Mouse (Mus musculus): Measurements from ENCODE around the gene Olfr1475. TPM values are rescaled to one million over a fixed set of nuclear protein-coding genes. Genes with fewer than 3 reads are reported as not detected.
"Not testable (repeated sequence)": the region's sequence is repeated elsewhere in the genome, so short reads cannot be mapped to it uniquely, and the experiment has no call there.

The Olfr1475 gene
- not detected in 2 replicates for polyA plus RNA-seq (2016; fragmentation: Nextera tagmentation; extraction: Ambion mirVana)

GRCm38 (mm10) chr19:13480096-13480495 lies at the start of gene Olfr1475:
Olfr1475 (minus strand) TSS chr19:13480196.
- H3K4me3 ChIP-seq = no peak within 1 kb of the TSS
- H3K27ac ChIP-seq (replicated peaks) = no peak within 1 kb of the TSS
- no peaks in the 10 kb centered on the region for H3K36me3 ChIP-seq
- no peaks in the 10 kb centered on the region for H3K27me3 ChIP-seq (ENCODE audit: low read depth, poor library complexity, severe bottlenecking)
- DNase-seq (ENCODE audit: low spot score) = no peak
- H3K4me1 ChIP-seq = no peaks in the 10 kb centered on the region
- 0 out of 2 replicates have a peak, but pooled peaks cover under 1% of the 10 kb centered on the region for H3K9me3 ChIP-seq (replicated peaks)

- DNase-seq (ENCODE audit: low spot score) = no peak
- H3K4me1 ChIP-seq = no peaks in the 10 kb centered on the region
- H3K4me3 ChIP-seq = no peak within 1 kb of the TSS
- WGBS = 81% methylated on average over 2 of the region's 2 CpGs
- H3K27ac ChIP-seq (replicated peaks) = no peak within 1 kb of the TSS
- no peaks in the 10 kb centered on the region for H3K36me3 ChIP-seq
- peaks cover 43% of the 10 kb centered on the region for H3K9me3 ChIP-seq (replicated peaks)
- H3K27me3 ChIP-seq (ENCODE audit: low read depth, poor library complexity, severe bottlenecking) = no peaks in the 10 kb centered on the region
Observed at GRCm38 (mm10) chr19:13527613-13528012, 47.6 kb upstream of the Olfr1475 start, which contains the start of gene Olfr1480. Olfr1480 (plus strand) TSS chr19:13527913.

- no peaks in the 10 kb centered on the region for H3K4me1 ChIP-seq
- peaks cover 27% of the 10 kb centered on the region for H3K9me3 ChIP-seq (replicated peaks)
- no peak within 1 kb of the TSS for H3K27ac ChIP-seq (replicated peaks)
- no peaks in the 10 kb centered on the region for H3K27me3 ChIP-seq (ENCODE audit: low read depth, poor library complexity, severe bottlenecking)
- WGBS = 82% methylated on average over 3 of the region's 3 CpGs
- DNase-seq (ENCODE audit: low spot score) = no peak
- H3K4me3 ChIP-seq = no peak within 1 kb of the TSS
- no peaks in the 10 kb centered on the region for H3K36me3 ChIP-seq
Observed at GRCm38 (mm10) chr19:13500246-13500645, 20.2 kb upstream of the Olfr1475 start, which contains the start of gene Olfr1477. Olfr1477 (plus strand) TSS chr19:13500546.

- H3K27ac ChIP-seq (replicated peaks); H3K4me3 ChIP-seq; H3K36me3 ChIP-seq; DNase-seq (ENCODE audit: low spot score); H3K27me3 ChIP-seq (ENCODE audit: low read depth, poor library complexity, severe bottlenecking); H3K9me3 ChIP-seq (replicated peaks); H3K4me1 ChIP-seq: not testable (repeated sequence)
- 82% methylated on average over 4 of the region's 4 CpGs for WGBS
Observed at GRCm38 (mm10) chr19:13469265-13469664, 10.7 kb downstream of the Olfr1475 start, which contains the start of gene Olfr1474. Olfr1474 (plus strand) TSS chr19:13469565.

GRCm38 (mm10) chr19:13455986-13456385 lies 24.0 kb downstream of the Olfr1475 start, which contains the start of gene Olfr1472:
Olfr1472 (minus strand) TSS chr19:13456086.
- WGBS = 82% methylated on average over 1 of the region's 1 CpGs
- Histone ChIP-seq H3K36me3 (no peaks in the 10 kb centered on the region), H3K9me3 (replicated peaks) (peaks cover 39% of the 10 kb centered on the region)

GRCm38 (mm10) chr19:13443109-13443508 lies 36.9 kb downstream of the Olfr1475 start, which contains the start of gene Olfr1471:
Olfr1471 (plus strand) TSS chr19:13443409.
- not testable (repeated sequence) for DNase-seq (ENCODE audit: low spot score); H3K4me1 ChIP-seq; H3K27me3 ChIP-seq (ENCODE audit: low read depth, poor library complexity, severe bottlenecking); H3K4me3 ChIP-seq; H3K27ac ChIP-seq (replicated peaks); H3K36me3 ChIP-seq
- H3K9me3 ChIP-seq (replicated peaks) = peaks cover 19% of the 10 kb centered on the region
- 74% methylated on average over 2 of the region's 2 CpGs for whole genome bisulfite sequencing

More at GRCm38 (mm10) chr19:13455986-13456385, 24.0 kb downstream of the Olfr1475 start, which contains the start of gene Olfr1472:
- no peak within 1 kb of the TSS for H3K4me3 ChIP-seq
- H3K27ac ChIP-seq (replicated peaks) = no peak within 1 kb of the TSS
- H3K27me3 ChIP-seq (ENCODE audit: low read depth, poor library complexity, severe bottlenecking) = no peaks in the 10 kb centered on the region
- no peaks in the 10 kb centered on the region for H3K4me1 ChIP-seq
- no peak for DNase-seq (ENCODE audit: low spot score)

Other genes with a start within 250 kb of the Olfr1475 start
- gene Olfr1463, start 248.9 kb downstream of the Olfr1475 start, polyA plus RNA-seq (2016; fragmentation: Nextera tagmentation; extraction: Ambion mirVana) = not detected in 2 replicates
- not detected in 2 replicates for gene Olfr1465, start 164.7 kb downstream of the Olfr1475 start, polyA plus RNA-seq (2016; fragmentation: Nextera tagmentation; extraction: Ambion mirVana)
- gene Olfr1466, start 141.3 kb downstream of the Olfr1475 start, polyA plus RNA-seq (2016; fragmentation: Nextera tagmentation; extraction: Ambion mirVana) = not detected in 2 replicates
- gene Olfr1467, start 118.0 kb downstream of the Olfr1475 start, polyA plus RNA-seq (2016; fragmentation: Nextera tagmentation; extraction: Ambion mirVana) = not detected in 2 replicates
- gene Olfr1469, start 72.3 kb downstream of the Olfr1475 start, polyA plus RNA-seq (2016; fragmentation: Nextera tagmentation; extraction: Ambion mirVana) = not detected in 2 replicates
- not detected in 2 replicates for gene Olfr1471, start 36.8 kb downstream of the Olfr1475 start, polyA plus RNA-seq (2016; fragmentation: Nextera tagmentation; extraction: Ambion mirVana)
- not detected in 2 replicates for gene Olfr1472, start 24.1 kb downstream of the Olfr1475 start, polyA plus RNA-seq (2016; fragmentation: Nextera tagmentation; extraction: Ambion mirVana)
- gene Olfr1474, start 10.6 kb downstream of the Olfr1475 start, polyA plus RNA-seq (2016; fragmentation: Nextera tagmentation; extraction: Ambion mirVana) = not detected in 2 replicates
- not detected in 2 replicates for gene Olfr1477, start 20.4 kb upstream of the Olfr1475 start, polyA plus RNA-seq (2016; fragmentation: Nextera tagmentation; extraction: Ambion mirVana)
- not detected in 2 replicates for gene Olfr1480, start 47.7 kb upstream of the Olfr1475 start, polyA plus RNA-seq (2016; fragmentation: Nextera tagmentation; extraction: Ambion mirVana)
- gene Olfr1484, start 103.3 kb upstream of the Olfr1475 start, polyA plus RNA-seq (2016; fragmentation: Nextera tagmentation; extraction: Ambion mirVana) = not detected in 2 replicates
- not detected in 2 replicates for gene Olfr1487, start 137.2 kb upstream of the Olfr1475 start, polyA plus RNA-seq (2016; fragmentation: Nextera tagmentation; extraction: Ambion mirVana)
- gene Olfr1489, start 151.4 kb upstream of the Olfr1475 start, polyA plus RNA-seq (2016; fragmentation: Nextera tagmentation; extraction: Ambion mirVana) = not detected in 2 replicates
- not detected in 2 replicates for gene Olfr1490, start 170.9 kb upstream of the Olfr1475 start, polyA plus RNA-seq (2016; fragmentation: Nextera tagmentation; extraction: Ambion mirVana)
- gene Olfr1491, start 217.1 kb upstream of the Olfr1475 start, polyA plus RNA-seq (2016; fragmentation: Nextera tagmentation; extraction: Ambion mirVana) = not detected in 2 replicates
- not detected in 2 replicates for gene Olfr1493-ps1, start 243.1 kb upstream of the Olfr1475 start, polyA plus RNA-seq (2016; fragmentation: Nextera tagmentation; extraction: Ambion mirVana)